Mouse (Mus musculus): ENCODE results near the gene Il22ra1. TPM values are rescaled to one million over a fixed set of nuclear protein-coding genes. Genes with fewer than 3 reads are reported as not detected.
"Not testable (repeated sequence)": the region's sequence is repeated elsewhere in the genome, so short reads cannot be mapped to it uniquely, and the experiment has no call there.

Il22ra1 gene
- under 1 TPM; 0.44 to 0.53 TPM for total RNA-seq (2021)
- long read RNA-seq, experiment 1 = 0 reads
- long read RNA-seq, experiment 2 = 0 reads

- intact Hi-C loops (cut with DNase I) = no loop called here
- no peak for DNase-seq
Measured at GRCm38 (mm10) chr4:135727817-135728216, at the start of gene Il22ra1. Gene Il22ra1 (plus strand): TSS chr4:135728172.

DNA sequence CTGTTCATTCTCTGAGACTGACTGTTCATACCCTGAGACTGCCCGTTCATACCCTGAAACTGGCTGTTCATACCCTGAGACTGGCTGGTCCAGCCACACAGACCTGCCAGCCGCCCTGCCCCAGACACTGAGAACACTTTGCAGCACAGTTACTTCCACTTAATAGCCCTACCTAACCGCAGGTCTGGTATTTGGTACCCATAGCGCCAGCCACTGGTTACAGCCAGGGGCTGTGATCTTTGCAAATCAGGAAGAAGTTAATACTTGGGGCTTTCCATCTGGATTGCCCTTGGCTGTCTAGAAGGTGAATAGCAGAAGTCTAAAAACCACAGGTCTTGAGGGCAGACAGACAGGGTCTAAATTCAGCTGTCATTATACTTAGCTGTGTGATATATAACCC, 48.7 kb upstream of the Il22ra1 start:
- no peak for DNase-seq
- intact Hi-C loops (cut with DNase I) = no loop called here

DNA sequence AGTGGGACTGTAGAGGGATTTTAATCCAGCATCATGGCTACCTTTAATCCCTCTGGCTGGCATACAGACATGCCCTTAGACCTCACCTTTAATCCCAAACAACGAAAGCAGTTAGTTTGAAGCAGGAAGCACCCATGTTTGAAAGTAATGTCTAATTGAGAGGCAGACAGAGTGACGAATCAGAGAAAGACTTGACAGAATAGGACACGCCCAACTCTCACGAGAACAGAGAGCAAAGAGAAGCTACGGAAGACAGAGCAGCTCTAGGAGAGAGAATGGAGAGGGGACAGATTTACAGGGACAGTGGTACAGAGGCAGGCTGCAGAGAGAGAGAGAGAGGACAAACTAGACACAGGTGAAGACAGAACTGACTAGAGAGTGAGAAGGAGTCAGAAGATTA, 46.2 kb upstream of the Il22ra1 start:
- no peak for DNase-seq
- intact Hi-C loops (cut with DNase I) = loop anchor here (2.0 to 5.0 kb wide), 2 partner anchors 29 to 86 kb away; no protein-coding TSS in a partner anchor

DNA sequence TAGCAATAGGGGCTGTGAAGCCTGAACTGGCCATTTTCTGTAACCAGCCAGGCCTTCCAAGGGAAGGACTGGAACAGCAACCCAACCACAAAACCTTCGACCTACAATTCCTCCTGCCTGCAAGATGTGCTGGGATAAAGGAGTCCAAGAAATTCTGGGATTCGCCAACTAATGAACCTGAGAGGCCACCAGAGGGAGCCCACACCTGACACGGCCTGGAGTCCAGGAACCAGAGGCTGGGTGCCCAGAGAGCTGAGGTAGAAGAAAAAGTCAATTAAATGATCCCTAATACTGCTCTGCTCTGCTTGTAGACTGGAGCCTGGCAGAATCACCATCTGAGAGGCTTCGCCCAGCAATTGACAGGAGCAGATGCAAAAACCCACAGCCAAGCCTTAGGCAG, 44.4 kb upstream of the Il22ra1 start:
- peak; percentile 45 to 57 for DNase-seq
- intact Hi-C loops (cut with DNase I) = loop anchor here (2.0 to 5.0 kb wide), 2 partner anchors 27 to 84 kb away; no protein-coding TSS in a partner anchor

GRCm38 (mm10) chr4:135684731-135685130, 43.2 kb upstream of the Il22ra1 start:
- intact Hi-C loops (cut with DNase I) = loop anchor here (5.0 kb wide), 1 partner anchor 83 kb away; no protein-coding TSS in a partner anchor
- DNase-seq = no peak

DNA sequence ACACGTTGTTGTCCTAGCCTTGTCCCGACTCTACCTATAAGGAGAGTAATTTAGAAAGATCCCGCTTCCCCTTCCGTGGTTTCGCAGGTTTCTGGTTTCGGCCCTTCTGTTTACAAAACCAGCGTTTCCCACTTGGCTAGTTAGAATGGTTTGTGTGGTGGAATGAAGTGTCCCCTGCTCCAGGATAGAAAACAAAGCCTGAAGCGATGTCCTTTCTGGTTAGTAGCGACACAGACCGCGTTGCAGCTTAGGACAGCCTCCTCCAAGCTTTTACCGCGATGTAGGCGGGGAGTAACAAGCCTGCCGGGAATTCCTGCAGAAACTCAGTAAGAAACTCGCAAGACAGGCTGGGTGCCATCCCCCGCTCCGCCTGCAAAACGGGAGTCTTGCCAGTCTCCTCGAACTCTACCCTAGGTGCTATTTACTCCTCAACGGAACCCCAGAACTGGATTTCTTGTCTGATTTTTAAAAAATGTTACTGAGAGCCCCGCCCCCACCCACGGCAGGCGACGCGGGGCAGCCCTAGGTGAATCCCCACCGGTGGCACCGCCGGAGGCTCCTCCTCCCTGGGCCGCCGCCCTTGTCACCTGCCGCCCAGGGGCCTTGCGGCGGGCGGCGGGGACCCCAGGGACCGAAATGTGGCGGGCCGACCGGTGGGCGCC, 41.9 kb upstream of the Il22ra1 start, which contains the start of gene Ifnlr1:
Ifnlr1 (plus strand) TSS at position 382 of the 662 bp plus-strand sequence.
- peak; percentile 41 to 52 for DNase-seq
- intact Hi-C loops (cut with DNase I) = no loop called here

- intact Hi-C loops (cut with DNase I) = no loop called here
- peak in 1 of 2 experiments; percentile 22 for DNase-seq
Measured at GRCm38 (mm10) chr4:135686568-135686953, 41.4 kb upstream of the Il22ra1 start.

- no peak for DNase-seq
- intact Hi-C loops (cut with DNase I) = no loop called here
Measured at GRCm38 (mm10) chr4:135689797-135690196, 38.2 kb upstream of the Il22ra1 start.

DNA sequence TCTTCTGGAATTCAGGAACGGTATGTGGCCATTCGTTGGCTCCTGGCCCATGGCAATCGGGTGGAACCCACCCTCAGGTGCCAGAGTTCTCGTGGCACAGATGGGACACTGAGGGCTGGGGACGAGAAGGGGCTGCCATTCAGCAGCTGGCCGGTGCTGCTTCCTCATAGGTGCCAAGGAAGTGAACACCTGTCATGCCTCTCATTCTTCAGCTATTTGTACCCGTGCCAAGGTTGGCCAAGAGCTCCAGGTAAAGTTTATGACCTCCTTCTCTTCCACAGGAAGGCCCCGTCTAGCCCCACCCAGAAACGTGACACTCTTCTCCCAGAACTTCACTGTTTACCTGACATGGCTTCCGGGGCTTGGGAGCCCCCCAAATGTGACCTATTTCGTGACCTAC, 37.7 kb upstream of the Il22ra1 start:
- DNase-seq = no peak
- intact Hi-C loops (cut with DNase I) = no loop called here

GRCm38 (mm10) chr4:135692916-135693315, 35.1 kb upstream of the Il22ra1 start:
- intact Hi-C loops (cut with DNase I) = no loop called here
- DNase-seq = no peak

GRCm38 (mm10) chr4:135698498-135698897, 29.5 kb upstream of the Il22ra1 start:
- DNase-seq = no peak
- intact Hi-C loops (cut with DNase I) = no loop called here

DNA sequence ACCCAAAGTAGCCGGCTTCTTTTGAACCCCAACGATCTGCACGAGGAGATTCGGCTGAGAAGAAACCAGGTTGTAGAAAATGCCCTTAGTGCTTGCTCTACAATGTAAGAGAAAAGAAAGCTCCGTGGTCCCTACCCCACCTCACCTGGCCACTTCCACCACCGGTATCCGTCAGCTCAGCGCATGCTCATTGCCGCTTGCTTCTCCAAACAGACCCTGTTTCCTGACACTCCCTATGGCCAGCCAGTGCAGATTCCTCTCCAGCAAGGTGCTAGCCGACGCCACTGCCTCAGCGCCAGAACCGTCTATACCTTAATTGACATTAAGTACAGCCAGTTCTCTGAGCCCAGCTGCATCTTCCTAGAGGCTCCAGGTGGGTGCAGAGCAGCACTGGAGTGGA, 24.5 kb upstream of the Il22ra1 start:
- intact Hi-C loops (cut with DNase I) = loop anchor here (10.0 kb wide), 1 partner anchor 181 kb away; no protein-coding TSS in a partner anchor
- DNase-seq = no peak

- intact Hi-C loops (cut with DNase I) = loop anchor here (10.0 kb wide), 1 partner anchor 181 kb away; no protein-coding TSS in a partner anchor
Measured at GRCm38 (mm10) chr4:135704016-135704415, 24.0 kb upstream of the Il22ra1 start.

DNA sequence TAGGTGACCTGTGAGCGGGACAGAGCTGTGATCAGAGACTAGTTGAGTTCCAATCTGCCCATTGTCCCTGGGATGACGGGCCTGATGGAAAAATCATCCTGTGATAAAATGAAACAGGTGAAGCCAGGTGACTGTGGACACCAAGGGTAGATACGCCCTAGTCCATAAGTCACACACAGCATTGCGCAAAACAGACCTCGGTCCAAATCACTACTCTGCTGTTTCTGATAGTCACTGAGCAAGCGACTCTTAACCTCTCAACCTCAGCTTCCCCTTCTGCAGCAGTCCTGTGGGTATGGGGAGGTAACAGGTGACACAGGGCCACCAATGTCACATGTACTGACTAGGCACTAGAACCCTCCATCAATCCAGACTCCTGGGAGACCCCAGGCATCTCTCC, 21.9 kb upstream of the Il22ra1 start:
- DNase-seq = no peak
- intact Hi-C loops (cut with DNase I) = loop anchor here (10.0 kb wide), 1 partner anchor 179 kb away; no protein-coding TSS in a partner anchor

More at GRCm38 (mm10) chr4:135704016-135704415, 24.0 kb upstream of the Il22ra1 start:
- DNase-seq = peak in 1 of 2 experiments; percentile 25

- intact Hi-C loops (cut with DNase I) = loop anchor here (10.0 kb wide), 1 partner anchor 176 kb away; no protein-coding TSS in a partner anchor
- DNase-seq = peak; percentile 80 to 89
Measured at GRCm38 (mm10) chr4:135709072-135709564, 18.9 kb upstream of the Il22ra1 start.

DNA sequence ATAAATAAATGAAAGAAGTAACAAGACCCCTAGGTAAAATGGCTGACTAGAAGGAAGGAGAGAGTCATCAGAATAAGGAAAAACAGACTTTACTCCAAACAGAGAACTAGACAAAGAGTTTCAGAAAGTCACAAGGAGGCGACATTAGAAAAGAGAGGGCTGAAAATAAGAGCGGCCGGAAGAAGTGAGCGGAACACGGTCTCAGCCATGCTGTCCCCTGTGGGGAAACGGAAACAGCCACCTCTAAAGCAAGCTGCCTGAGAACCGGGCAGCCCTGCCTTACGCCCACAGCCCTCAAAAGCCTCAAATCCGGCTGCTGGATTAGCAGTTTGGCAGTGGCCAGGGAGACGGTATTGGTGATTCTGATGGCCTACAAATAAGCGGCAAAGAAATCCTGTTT, 18.4 kb upstream of the Il22ra1 start:
- intact Hi-C loops (cut with DNase I) = loop anchor here (2.0 to 10.0 kb wide), 3 partner anchors 27 to 175 kb away; no protein-coding TSS in a partner anchor
- DNase-seq = no peak

DNA sequence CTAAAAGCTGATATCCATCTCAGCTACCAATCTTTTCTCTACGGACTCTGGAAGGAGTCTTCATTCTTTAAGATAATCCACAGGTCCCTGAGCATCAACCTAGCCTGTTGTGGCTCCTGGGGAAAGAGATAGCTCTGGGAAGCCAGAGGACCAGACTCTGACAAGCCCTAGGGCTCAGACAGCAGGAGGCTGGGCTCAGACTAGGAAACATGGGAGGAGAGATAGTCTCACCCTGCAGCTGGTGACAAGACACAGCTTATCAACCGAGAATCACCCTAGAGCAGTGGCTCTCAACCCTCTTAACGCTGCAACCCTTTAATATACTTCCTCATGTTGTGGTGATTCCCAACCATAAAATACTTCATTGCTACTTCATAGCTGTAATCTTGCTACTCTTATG, 17.6 kb upstream of the Il22ra1 start:
- DNase-seq = no peak
- intact Hi-C loops (cut with DNase I) = loop anchor here (2.0 to 5.0 kb wide), 2 partner anchors 28 to 57 kb away; no protein-coding TSS in a partner anchor

- DNase-seq = no peak
- intact Hi-C loops (cut with DNase I) = loop anchor here (5.0 kb wide), 1 partner anchor 53 kb away; no protein-coding TSS in a partner anchor
Measured at GRCm38 (mm10) chr4:135714776-135715175, 13.2 kb upstream of the Il22ra1 start.

GRCm38 (mm10) chr4:135716438-135716837, 11.5 kb upstream of the Il22ra1 start:
- intact Hi-C loops (cut with DNase I); DNase-seq: not testable (repeated sequence)

DNA sequence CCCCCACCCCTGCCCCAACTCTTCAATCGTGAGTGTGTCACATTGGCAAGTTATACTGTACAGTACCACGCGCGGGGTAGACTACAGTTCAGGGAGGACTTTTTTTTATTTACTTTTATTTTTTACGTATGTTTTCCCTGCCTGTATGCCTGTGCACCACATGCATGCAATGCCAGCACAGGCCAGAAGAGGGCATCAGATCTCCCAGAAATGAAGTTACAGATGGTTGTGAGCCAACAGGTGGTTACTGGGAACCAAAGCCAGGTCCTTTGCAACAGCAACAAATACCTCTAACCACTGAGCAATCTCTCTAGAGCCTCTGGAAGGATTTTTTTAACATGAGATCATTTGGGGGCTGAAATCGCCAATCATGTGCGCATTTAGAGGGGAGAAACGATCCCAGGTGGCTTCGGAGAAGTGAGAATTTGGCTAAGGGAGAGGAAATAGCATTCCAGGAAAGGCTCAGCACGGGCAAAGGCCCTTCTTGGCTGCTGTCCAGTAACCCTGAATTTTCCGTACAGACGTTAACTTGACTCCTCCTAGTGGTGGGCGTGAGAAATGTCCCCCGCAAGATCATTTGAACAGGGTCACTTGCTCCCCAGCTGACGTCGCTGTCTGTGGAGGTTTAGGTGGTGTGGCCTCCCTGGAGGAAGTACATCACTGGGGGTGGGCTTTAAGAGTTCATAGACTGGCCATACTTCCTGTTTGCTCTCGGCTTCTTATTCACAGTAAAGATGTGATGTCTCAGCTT, 5.3 kb upstream of the Il22ra1 start:
- intact Hi-C loops (cut with DNase I) = no loop called here
- DNase-seq = no peak

GRCm38 (mm10) chr4:135726416-135726815, 1.6 kb upstream of the Il22ra1 start:
- no peak for DNase-seq
- intact Hi-C loops (cut with DNase I) = no loop called here
